Mouse (Mus musculus): ENCODE data around the gene Dhtkd1. TPM values are rescaled to one million over a fixed set of nuclear protein-coding genes. Genes with fewer than 3 reads are reported as not detected.

Gene Dhtkd1
- total RNA-seq, 4 experiments from 2014 or later = 8.4 to 14.5 (median 11.0) TPM

GRCm38 (mm10) chr2:5931938-5932337, 10.7 kb downstream of the Dhtkd1 start:
- no peak for DNase-seq (ENCODE audit: low spot score in 2 of 2)

DNA sequence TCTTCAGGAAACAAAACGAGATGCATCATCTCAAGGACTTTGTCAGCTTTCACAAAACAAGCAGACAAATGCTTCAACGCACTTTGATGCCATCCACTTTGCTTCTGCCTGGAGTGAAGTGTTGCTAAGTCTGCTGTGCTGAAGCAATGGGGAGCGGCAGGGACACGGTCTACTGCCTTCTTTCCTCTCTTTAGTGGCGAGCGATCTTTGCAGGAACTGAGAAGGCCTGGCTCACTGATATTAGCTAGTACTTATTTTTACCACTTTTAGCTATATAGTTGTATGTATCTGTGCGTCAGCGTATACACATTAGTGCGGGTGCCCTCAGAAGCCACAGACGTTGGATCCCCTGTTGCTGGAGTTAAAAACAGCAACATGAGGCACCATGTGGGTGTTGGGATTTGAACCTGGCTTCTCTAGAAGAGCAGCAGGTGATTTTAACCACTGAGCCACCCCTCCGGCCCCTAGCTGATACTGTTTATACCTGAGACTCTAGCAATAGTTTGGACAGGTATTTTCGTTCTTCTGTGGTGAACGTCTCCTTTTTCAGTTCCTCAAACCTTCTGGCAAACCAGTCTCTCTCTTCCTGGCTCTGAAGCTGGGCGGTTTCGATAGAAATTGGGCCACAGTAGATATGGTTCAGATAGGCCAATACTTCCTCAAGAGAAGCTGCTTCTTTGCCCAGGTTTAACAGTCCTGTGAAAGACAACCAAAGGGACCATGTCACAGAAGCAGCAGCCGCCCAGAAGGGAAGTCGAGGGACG, 12.1 kb downstream of the Dhtkd1 start:
- DNase-seq (ENCODE audit: low spot score in 2 of 2) = no peak

GRCm38 (mm10) chr2:5929793-5930192, 12.8 kb downstream of the Dhtkd1 start:
- no peak for DNase-seq (ENCODE audit: low spot score in 2 of 2)

DNA sequence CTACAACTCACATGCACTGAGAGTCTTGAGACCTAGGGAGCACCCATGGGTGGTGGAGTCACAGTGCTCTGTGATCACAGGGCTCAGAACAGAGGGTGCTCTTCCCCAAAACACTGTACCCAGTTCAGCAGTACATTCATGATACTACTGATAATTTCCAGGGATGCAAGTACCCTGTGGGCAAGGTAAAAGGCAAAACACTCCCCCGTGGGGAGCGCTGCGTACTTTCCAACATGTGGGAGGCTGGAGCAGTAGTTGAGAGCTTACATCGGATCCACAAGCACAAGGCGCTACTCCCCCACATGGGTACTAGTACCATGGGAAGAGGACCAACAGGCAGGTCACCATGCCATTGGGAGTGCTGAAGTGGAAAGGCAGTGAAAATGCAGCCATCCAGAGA, 15.1 kb downstream of the Dhtkd1 start:
- no peak for DNase-seq (ENCODE audit: low spot score in 2 of 2)

GRCm38 (mm10) chr2:5923786-5924185, 18.8 kb downstream of the Dhtkd1 start:
- no peak for DNase-seq (ENCODE audit: low spot score in 2 of 2)

DNA sequence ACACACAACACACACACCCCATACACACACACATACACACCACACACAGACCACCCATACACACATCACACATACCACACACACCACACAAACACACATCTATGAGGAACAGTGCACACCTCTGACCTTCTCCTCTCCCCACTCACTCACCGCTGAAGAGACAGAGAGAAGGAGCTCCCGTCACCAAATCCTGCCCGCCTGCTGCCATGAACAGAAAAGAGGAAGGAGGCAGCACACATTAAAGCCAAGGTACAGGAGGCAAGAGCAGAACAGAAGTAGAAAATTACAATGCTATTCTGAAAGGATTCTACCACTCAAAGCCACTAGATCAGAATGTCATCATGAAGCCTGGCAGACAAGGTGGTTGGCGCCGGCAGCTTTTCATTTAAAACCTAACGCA, 19.8 kb downstream of the Dhtkd1 start:
- DNase-seq (ENCODE audit: low spot score in 2 of 2) = no peak

DNA sequence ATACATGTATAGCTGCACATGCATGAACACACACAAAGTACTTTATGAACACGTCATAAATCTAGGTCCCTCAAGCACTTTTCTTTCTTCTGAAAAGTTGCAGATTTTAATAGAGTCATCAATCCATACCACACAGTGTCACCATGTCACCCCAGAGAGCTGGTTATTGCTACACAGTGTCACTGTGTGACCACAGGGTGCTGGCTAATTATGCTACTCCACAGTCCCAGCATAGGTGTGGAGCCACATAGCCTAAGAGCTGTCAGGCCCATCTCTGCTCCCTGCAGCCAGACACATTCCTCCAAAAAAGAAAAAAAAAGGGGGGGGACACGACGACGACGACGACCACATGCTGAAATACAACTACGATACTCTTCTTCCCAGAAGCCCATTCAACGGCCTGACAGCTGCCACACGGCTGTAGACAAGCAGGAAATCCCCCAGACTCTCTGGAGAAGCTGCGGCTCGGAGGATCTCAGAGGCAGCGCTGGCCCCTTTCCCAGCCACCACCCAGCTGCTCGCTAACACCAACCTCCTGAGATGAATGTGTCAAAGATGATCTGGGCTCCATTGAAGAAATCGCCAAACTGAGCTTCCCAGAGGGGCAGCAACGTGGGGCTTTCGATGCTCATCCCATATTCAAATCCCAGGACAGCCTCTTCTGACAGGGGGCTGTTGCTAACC, 31.2 kb downstream of the Dhtkd1 start:
- DNase-seq (ENCODE audit: low spot score in 2 of 2) = no peak

GRCm38 (mm10) chr2:5906625-5907024, 36.0 kb downstream of the Dhtkd1 start:
- no peak for DNase-seq (ENCODE audit: low spot score in 2 of 2)

GRCm38 (mm10) chr2:5906092-5906491, 36.5 kb downstream of the Dhtkd1 start:
- peak in 1 of 2 experiments; percentile 36 for DNase-seq (ENCODE audit: low spot score in 2 of 2)

GRCm38 (mm10) chr2:5900145-5900544, 42.4 kb downstream of the Dhtkd1 start:
- no peak for DNase-seq (ENCODE audit: low spot score in 2 of 2)

GRCm38 (mm10) chr2:5894843-5895570, 47.6 kb downstream of the Dhtkd1 start, which contains the start of gene Sec61a2:
TSS of gene Sec61a2 (minus strand) at chr2:5895432.
- DNase-seq (ENCODE audit: low spot score in 2 of 2) = peak; percentile 97 to 99

- DNase-seq (ENCODE audit: low spot score in 2 of 2) = no peak
Measured at GRCm38 (mm10) chr2:5894296-5894695, 48.3 kb downstream of the Dhtkd1 start.

- DNase-seq (ENCODE audit: low spot score in 2 of 2) = peak in 1 of 2 experiments; percentile 30
Measured at GRCm38 (mm10) chr2:5889412-5889811, 53.2 kb downstream of the Dhtkd1 start.

DNA sequence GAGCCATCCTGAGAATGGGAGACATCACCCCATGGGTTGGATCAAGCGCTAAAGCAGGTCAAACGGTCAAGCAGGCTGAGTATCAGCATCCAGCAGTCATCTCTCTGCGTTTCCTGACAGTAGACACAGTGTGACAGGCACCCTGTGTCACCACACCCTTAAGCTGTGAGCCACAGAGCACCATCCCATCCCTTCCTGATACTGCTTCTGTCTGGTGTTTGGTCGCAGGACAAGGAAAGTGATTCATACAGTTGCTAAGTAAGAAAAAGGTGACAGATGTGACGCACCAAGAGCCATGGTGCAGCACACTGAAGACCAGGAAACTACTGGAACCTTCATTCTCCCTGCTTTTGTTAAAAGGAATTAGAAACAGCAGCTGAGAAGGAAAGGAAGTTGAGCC, 53.7 kb downstream of the Dhtkd1 start:
- no peak for DNase-seq (ENCODE audit: low spot score in 2 of 2)

- DNase-seq (ENCODE audit: low spot score in 2 of 2) = no peak
Measured at GRCm38 (mm10) chr2:5877446-5877845, 65.1 kb downstream of the Dhtkd1 start.

DNA sequence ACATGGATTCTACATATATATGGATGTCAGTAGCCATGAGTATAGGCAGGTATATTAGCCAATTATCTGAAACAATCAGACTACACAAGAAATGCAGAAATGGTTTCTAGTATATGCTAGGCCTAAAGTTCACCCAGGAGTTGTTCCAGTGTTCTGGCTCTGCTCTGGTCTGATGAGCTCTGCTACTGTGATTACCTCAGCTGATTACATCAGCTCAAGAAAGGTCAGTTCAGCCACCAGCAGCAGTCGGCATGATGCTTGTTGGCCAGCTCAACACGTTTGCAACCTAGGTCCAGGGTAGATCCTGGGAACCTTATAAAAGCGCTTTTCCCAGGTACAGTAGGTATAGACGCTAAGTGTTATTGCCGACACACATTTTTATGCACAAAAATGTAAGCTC, 72.8 kb downstream of the Dhtkd1 start:
- no peak for DNase-seq (ENCODE audit: low spot score in 2 of 2)

- DNase-seq (ENCODE audit: low spot score in 2 of 2) = no peak
Measured at GRCm38 (mm10) chr2:5867681-5868080, 74.9 kb downstream of the Dhtkd1 start.

- no peak for DNase-seq (ENCODE audit: low spot score in 2 of 2)
Measured at GRCm38 (mm10) chr2:5862834-5863233, 79.8 kb downstream of the Dhtkd1 start, which contains the start of gene Gm13199. TSS of gene Gm13199 (minus strand) at chr2:5862934.

DNA sequence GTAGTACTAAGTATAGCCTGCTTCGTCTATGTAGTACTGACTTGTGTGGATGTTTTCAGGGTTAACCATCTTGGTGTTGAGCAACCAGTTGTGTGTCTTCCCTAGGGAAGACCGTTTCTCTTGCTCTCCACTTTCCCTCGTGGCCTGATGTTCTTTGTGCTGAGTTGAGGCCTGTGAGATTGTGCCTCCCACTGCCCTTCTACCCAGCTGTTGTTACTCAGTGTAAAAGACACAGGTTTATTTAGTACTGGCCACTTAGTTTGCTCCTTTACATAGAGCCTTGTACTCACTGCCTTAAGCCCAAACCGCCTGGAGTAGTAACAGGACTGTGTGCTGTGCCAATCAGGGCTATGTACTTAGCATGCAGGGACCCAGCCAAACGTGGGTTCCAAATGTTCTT, 90.7 kb downstream of the Dhtkd1 start:
- no peak for DNase-seq (ENCODE audit: low spot score in 2 of 2)

GRCm38 (mm10) chr2:5851116-5851515, 91.5 kb downstream of the Dhtkd1 start:
- no peak for DNase-seq (ENCODE audit: low spot score in 2 of 2)
